Mouse (Mus musculus): ENCODE measurements around the gene Erp29. TPM values are rescaled to one million over a fixed set of nuclear protein-coding genes. Genes with fewer than 3 reads are reported as not detected.

Erp29 gene
- 9.3 TPM for polyA plus RNA-seq (2014; fragmentation: Illumina TruSeq; extraction: RNeasy Lipid Tissue Mini Kit (QIAGEN cat#74804); ENCODE audit: low read depth, low replicate concordance)

DNA sequence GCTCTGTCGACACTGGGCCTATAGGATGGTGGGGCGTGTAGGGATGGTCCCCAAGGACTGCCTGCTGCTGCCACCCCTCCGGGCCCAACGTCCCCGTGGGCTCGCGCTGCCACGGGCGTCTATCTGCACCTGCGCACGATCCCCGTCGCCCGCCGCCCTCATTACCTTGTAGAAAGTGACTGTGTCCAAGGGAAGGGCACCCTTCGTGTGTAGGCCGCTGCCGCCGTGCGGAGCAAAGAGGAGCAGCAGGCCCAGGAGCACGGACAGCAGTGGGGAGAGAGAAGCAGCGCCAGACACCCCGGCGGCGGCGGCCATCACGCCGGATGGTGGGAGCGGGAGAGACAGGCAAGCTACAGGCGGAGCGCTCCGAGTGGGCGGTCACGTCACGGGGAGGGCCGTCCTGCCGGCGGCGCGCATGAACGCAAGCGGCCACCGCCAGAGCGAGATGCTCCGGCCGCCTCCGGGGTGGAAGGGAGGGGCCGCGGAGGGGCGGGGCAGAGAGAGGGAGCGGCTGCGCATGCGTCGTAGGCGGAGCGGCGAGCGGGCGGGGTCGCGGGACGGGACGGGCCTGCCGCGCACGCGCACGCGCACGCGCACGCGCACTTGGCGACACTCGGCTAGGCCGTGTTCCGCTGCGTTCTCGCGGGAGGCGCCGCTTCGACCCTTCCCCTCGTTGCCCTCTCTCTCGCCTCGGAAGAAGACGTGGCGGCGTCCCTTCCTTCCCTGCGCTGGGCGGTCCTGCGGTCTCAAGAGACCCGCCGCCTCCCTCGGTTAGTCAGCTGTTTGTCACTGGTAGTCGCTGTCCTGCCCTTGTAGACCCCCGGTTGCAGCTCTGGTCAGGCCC is at the start of gene Erp29:
Gene Erp29 (minus strand): TSS at position 481 of the 844 bp plus-strand sequence.

GRCm38 (mm10) chr5:121451644-121452025 is 671 bp downstream of the Erp29 start, which contains the start of gene Tmem116:
TSS of gene Tmem116 (plus strand) at chr5:121451893.

GRCm38 (mm10) chr5:121397187-121398145 is 54.8 kb downstream of the Erp29 start, which contains the start of gene Naa25:
TSS of gene Naa25 (plus strand) at chr5:121397936.

DNA sequence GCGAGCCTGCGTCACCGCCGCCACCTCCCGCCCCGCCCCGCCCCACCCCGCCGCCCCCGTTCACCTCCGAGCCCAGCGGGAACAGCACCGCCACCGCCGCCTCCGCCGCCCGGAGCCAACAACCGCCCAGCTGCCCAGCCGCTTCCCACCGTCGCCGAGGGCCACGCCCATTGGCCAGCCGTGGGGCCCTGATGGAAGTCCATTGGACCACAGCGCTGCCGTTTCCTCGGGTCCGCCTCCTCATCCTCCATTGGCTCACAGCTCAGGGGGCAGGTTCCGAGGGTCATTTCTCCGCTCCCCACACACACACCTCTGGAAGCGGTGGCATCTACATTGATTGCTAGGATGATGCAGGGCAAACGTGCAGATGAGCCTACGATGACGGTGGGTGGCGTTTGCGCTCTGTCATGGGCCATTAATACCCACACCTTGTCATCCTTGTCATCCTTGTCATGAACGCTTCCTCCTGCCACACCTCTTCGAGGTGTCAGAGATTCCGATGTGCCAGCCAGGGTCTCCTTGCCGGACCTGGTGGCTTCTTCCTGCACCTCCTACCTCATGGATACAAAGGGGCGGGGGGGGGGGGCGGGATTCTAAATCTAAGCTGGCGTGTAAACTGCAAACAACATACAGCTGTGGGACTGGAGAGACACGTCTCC is 66.7 kb downstream of the Erp29 start, which contains the start of gene Trafd1:
Gene Trafd1 (minus strand): TSS at position 172 of the 659 bp plus-strand sequence.

Other genes with a start within 250 kb of the Erp29 start
- 302 TPM for gene Rpl6, start 248.0 kb downstream of the Erp29 start, polyA plus RNA-seq (2014; fragmentation: Illumina TruSeq; extraction: RNeasy Lipid Tissue Mini Kit (QIAGEN cat#74804); ENCODE audit: low read depth, low replicate concordance)
- gene Hectd4, start 232.3 kb downstream of the Erp29 start, polyA plus RNA-seq (2014; fragmentation: Illumina TruSeq; extraction: RNeasy Lipid Tissue Mini Kit (QIAGEN cat#74804); ENCODE audit: low read depth, low replicate concordance) = 4.0 TPM
- gene Trafd1, start 66.9 kb downstream of the Erp29 start, polyA plus RNA-seq (2014; fragmentation: Illumina TruSeq; extraction: RNeasy Lipid Tissue Mini Kit (QIAGEN cat#74804); ENCODE audit: low read depth, low replicate concordance) = 15.9 TPM
- gene Naa25, start 54.6 kb downstream of the Erp29 start, polyA plus RNA-seq (2014; fragmentation: Illumina TruSeq; extraction: RNeasy Lipid Tissue Mini Kit (QIAGEN cat#74804); ENCODE audit: low read depth, low replicate concordance) = 76.0 TPM
- gene Tmem116, start 613 bp downstream of the Erp29 start, polyA plus RNA-seq (2014; fragmentation: Illumina TruSeq; extraction: RNeasy Lipid Tissue Mini Kit (QIAGEN cat#74804); ENCODE audit: low read depth, low replicate concordance) = not detected
- not detected for gene Adam1b, start 50.9 kb upstream of the Erp29 start, polyA plus RNA-seq (2014; fragmentation: Illumina TruSeq; extraction: RNeasy Lipid Tissue Mini Kit (QIAGEN cat#74804); ENCODE audit: low read depth, low replicate concordance)
- gene Adam1a, start 93.0 kb upstream of the Erp29 start, polyA plus RNA-seq (2014; fragmentation: Illumina TruSeq; extraction: RNeasy Lipid Tissue Mini Kit (QIAGEN cat#74804); ENCODE audit: low read depth, low replicate concordance) = 3.0 TPM
- not detected for gene Gm42878, start 93.0 kb upstream of the Erp29 start, polyA plus RNA-seq (2014; fragmentation: Illumina TruSeq; extraction: RNeasy Lipid Tissue Mini Kit (QIAGEN cat#74804); ENCODE audit: low read depth, low replicate concordance)
- 61.0 TPM for gene Mapkapk5, start 93.4 kb upstream of the Erp29 start, polyA plus RNA-seq (2014; fragmentation: Illumina TruSeq; extraction: RNeasy Lipid Tissue Mini Kit (QIAGEN cat#74804); ENCODE audit: low read depth, low replicate concordance)
- 53.5 TPM for gene Aldh2, start 141.3 kb upstream of the Erp29 start, polyA plus RNA-seq (2014; fragmentation: Illumina TruSeq; extraction: RNeasy Lipid Tissue Mini Kit (QIAGEN cat#74804); ENCODE audit: low read depth, low replicate concordance)
- gene Acad12, start 166.4 kb upstream of the Erp29 start, polyA plus RNA-seq (2014; fragmentation: Illumina TruSeq; extraction: RNeasy Lipid Tissue Mini Kit (QIAGEN cat#74804); ENCODE audit: low read depth, low replicate concordance) = 11.8 TPM
- 1.3 TPM for gene Acad10, start 208.0 kb upstream of the Erp29 start, polyA plus RNA-seq (2014; fragmentation: Illumina TruSeq; extraction: RNeasy Lipid Tissue Mini Kit (QIAGEN cat#74804); ENCODE audit: low read depth, low replicate concordance)
- gene Brap, start 208.1 kb upstream of the Erp29 start, polyA plus RNA-seq (2014; fragmentation: Illumina TruSeq; extraction: RNeasy Lipid Tissue Mini Kit (QIAGEN cat#74804); ENCODE audit: low read depth, low replicate concordance) = 36.2 TPM